Comparison of ENCODE assay signal across 24 mouse cellular contexts in the genomic region with DNA sequence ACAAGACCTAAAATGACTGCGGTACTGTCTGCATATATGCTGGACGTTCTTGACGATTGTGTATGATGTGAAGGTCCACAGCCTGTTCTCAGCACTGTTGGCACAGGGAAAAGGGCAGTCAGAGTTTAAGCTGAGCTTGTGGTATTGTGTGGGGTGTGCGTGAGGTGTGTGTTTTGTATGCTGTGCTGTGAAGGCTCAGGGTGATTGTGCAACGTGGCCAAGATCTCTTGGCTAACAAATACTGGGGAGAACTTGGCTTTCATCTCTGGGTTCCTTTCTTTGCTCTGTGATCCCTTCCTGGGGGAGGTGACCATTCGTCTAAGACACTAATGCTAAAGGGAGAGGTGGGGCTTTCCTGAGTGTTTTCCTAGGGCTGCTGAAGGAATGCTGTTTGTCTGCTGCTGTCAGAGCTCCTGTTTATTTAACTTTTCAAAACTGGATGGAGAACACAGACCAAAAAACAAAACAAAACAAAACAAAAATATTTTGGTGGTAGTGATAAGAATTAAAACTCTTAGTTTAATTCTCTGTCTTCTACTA. TPM values are rescaled to one million over a fixed set of nuclear protein-coding genes. Genes with fewer than 3 reads are reported as not detected.
DNase-seq lines count a peak whose midpoint lies in the region; ATAC-seq and TF ChIP-seq lines count a peak whose summit lies in the region.
"Had no signal": no experiment of that assay in that cellular context is flagged by ENCODE, and none has a peak within 500 bp of the region (broad histone marks: within the 10 kb centered on the region; RNA-seq: fewer than 3 reads in every experiment).

No protein-coding gene starts in this region.

- peak; percentile 65 for ATAC-seq in lung, postnatal 0 days
- no peak for ATAC-seq in intestine, embryonic 16.5 days
- ATAC-seq: forebrain, embryonic 14.5 days; midbrain, embryonic 16.5 days had no signal

- TF ChIP-seq CTCF in lung, postnatal 0 days (IDR thresholded peaks at IDR 0.05): no peak

- H3K9ac ChIP-seq in lung, postnatal 0 days (replicated peaks; ENCODE audit: low read depth): no peak overlapping the region
- H3K9ac ChIP-seq in intestine, embryonic 16.5 days (ENCODE audit: low read depth, low read length): no peak overlapping the region
- H3K9ac ChIP-seq: hindbrain, embryonic 13.5 days; limb, embryonic 12.5 days; liver, embryonic 15.5 days; stomach, embryonic 15.5 days had no signal

- H3K4me3 ChIP-seq in lung, postnatal 0 days (ENCODE audit: low read depth, low read length): no peak overlapping the region
- H3K4me3 ChIP-seq in intestine, embryonic 16.5 days (ENCODE audit: low read length): no peak overlapping the region
- H3K4me3 ChIP-seq: hindbrain, embryonic 13.5 days; limb, embryonic 12.5 days; liver, embryonic 15.5 days; midbrain, embryonic 10.5 days; myocyte; stomach, embryonic 15.5 days had no signal

- no peaks in the 10 kb centered on the region for H3K36me3 ChIP-seq in lung, postnatal 0 days (ENCODE audit: insufficient read depth, low read length)
- H3K36me3 ChIP-seq in intestine, embryonic 16.5 days (ENCODE audit: control insufficient read depth, insufficient read depth, low read length): no peaks in the 10 kb centered on the region
- H3K36me3 ChIP-seq: hindbrain, embryonic 13.5 days; limb, embryonic 12.5 days; liver, embryonic 15.5 days; midbrain, embryonic 10.5 days; stomach, embryonic 15.5 days had no signal

- no peak for TF ChIP-seq EP300 in lung, postnatal 0 days (IDR thresholded peaks at IDR 0.05)

- H3K27ac ChIP-seq in lung, postnatal 0 days (ENCODE audit: low read length): no peak overlapping the region
- H3K27ac ChIP-seq in intestine, embryonic 16.5 days (ENCODE audit: low read length): no peak overlapping the region
- H3K27ac ChIP-seq: hindbrain, embryonic 13.5 days; limb, embryonic 12.5 days; liver, embryonic 15.5 days; midbrain, embryonic 10.5 days; stomach, embryonic 15.5 days had no signal

- H3K4me2 ChIP-seq in lung, postnatal 0 days (replicated peaks; ENCODE audit: low read depth, low read length): peak overlapping the region; percentile 17
- no peak overlapping the region for H3K4me2 ChIP-seq in intestine, embryonic 16.5 days (ENCODE audit: low read depth, low read length)
- H3K4me2 ChIP-seq: hindbrain, embryonic 13.5 days; limb, embryonic 12.5 days; liver, embryonic 15.5 days; stomach, embryonic 15.5 days had no signal

- WGBS in lung, postnatal 0 days: 39% methylated on average over 6 of the region's 6 CpGs
- WGBS in intestine, embryonic 16.5 days: 61% methylated on average over 6 of the region's 6 CpGs

- DNase-seq in heart, adult 11 months: peak; percentile 56
- DNase-seq in heart, postnatal 36 days: no peak
- peak; percentile 1 for DNase-seq in kidney, postnatal 14 days
- no peak for DNase-seq in kidney, adult 18-20 months
- DNase-seq in NIH3T3 (ENCODE audit: low read depth): peak; percentile 34
- peak; percentile 59 for DNase-seq in lung, postnatal 0 days (ENCODE audit: low spot score)
- no peak for DNase-seq in B cell, adult 2 months
- DNase-seq: adrenal gland, postnatal 25 days; cerebellum, adult 8-10 months; cerebellum, postnatal 36 days; heart, adult 18-20 months; kidney, postnatal 25 days; layer of hippocampus, postnatal 36 days; right cerebral cortex, postnatal 4 days; thymus, postnatal 25 days had no signal

- no peaks in the 10 kb centered on the region for H3K9me3 ChIP-seq in lung, postnatal 0 days (ENCODE audit: low read length)
- H3K9me3 ChIP-seq in intestine, embryonic 16.5 days (ENCODE audit: control insufficient read depth, low read length): no peaks in the 10 kb centered on the region
- H3K9me3 ChIP-seq: hindbrain, embryonic 13.5 days; limb, embryonic 12.5 days; liver, embryonic 15.5 days; midbrain, embryonic 10.5 days; stomach, embryonic 15.5 days had no signal

- intact Hi-C loops in heart, postnatal 36 days (cut with DNase I): no loop called here

- no peaks in the 10 kb centered on the region for H3K27me3 ChIP-seq in lung, postnatal 0 days (replicated peaks; ENCODE audit: insufficient read depth, low read length)
- H3K27me3 ChIP-seq in intestine, embryonic 16.5 days (replicated peaks; ENCODE audit: control insufficient read depth, insufficient read depth, low read length): no peaks in the 10 kb centered on the region
- H3K27me3 ChIP-seq: hindbrain, embryonic 13.5 days; limb, embryonic 12.5 days; liver, embryonic 15.5 days; stomach, embryonic 15.5 days had no signal

- H3K4me1 ChIP-seq in lung, postnatal 0 days (ENCODE audit: insufficient read depth, low read depth, low read length): no peaks in the 10 kb centered on the region
- H3K4me1 ChIP-seq in intestine, embryonic 16.5 days (ENCODE audit: control insufficient read depth, insufficient read depth, low read length): no peaks in the 10 kb centered on the region
- H3K4me1 ChIP-seq: hindbrain, embryonic 13.5 days; limb, embryonic 12.5 days; liver, embryonic 15.5 days; midbrain, embryonic 10.5 days; stomach, embryonic 15.5 days had no signal

RNA-seq across cellular contexts. Expression of a gene that starts 1.2 kb away (rescaled TPM):
- under 1 TPM; 0.79 to 0.86 TPM for total RNA-seq in heart, postnatal 36 days (2021)
- polyA plus RNA-seq in lung, postnatal 0 days (2015; fragmentation: Nextera tagmentation; extraction: Ambion mirVana): 9.4 and 9.9 TPM in 2 replicates
- polyA plus RNA-seq in intestine, embryonic 16.5 days (2015; fragmentation: Nextera tagmentation; extraction: Ambion mirVana): 0.50 and 0.68 TPM in 2 replicates
- polyA plus RNA-seq: myocyte had no signal

Comparison
In these comparisons a context has a peak if more than half of its experiments do, and no peak if none do; other contexts are left out.
1. DNase-seq: peak in heart, adult 11 months (single experiment), kidney, postnatal 14 days (single experiment), NIH3T3 (single experiment) and lung, postnatal 0 days (single experiment); none in heart, postnatal 36 days (0 of 2), kidney, adult 18-20 months (single experiment) and B cell, adult 2 months (0 of 2).